Mouse (Mus musculus) cerebellum, adult (tissue): ENCODE data around the gene Oprd1.
A peak's percentile ranks its signal among the peaks of the same experiment; 100 is the strongest.

Source experiments
- ATAC-seq: cut with Nextera tagmentation; 2 replicates; pipeline ENCODE4 v1.9.2; 2017; ENCODE audit warnings: mild to moderate bottlenecking, moderate library complexity, mixed read lengths; ENCODE audit not compliant: insufficient number of reproducible peaks, low FRiP score, low TSS enrichment

Oprd1 gene

GRCm38 (mm10) chr4:132088921-132089320, 55.4 kb downstream of the Oprd1 start:
- ATAC-seq = no peak

GRCm38 (mm10) chr4:132085114-132085513, 59.2 kb downstream of the Oprd1 start:
- ATAC-seq = no peak

GRCm38 (mm10) chr4:132080492-132080983, 63.7 kb downstream of the Oprd1 start:
- no peak for ATAC-seq

- ATAC-seq = no peak
Measured at GRCm38 (mm10) chr4:132079555-132080275, 64.6 kb downstream of the Oprd1 start.

GRCm38 (mm10) chr4:132078296-132078714, 66.0 kb downstream of the Oprd1 start:
- ATAC-seq = no peak

GRCm38 (mm10) chr4:132077445-132077844, 66.8 kb downstream of the Oprd1 start:
- no peak for ATAC-seq

GRCm38 (mm10) chr4:132076480-132077405, 67.5 kb downstream of the Oprd1 start:
- no peak for ATAC-seq

GRCm38 (mm10) chr4:132075796-132076195, 68.5 kb downstream of the Oprd1 start:
- no peak for ATAC-seq

GRCm38 (mm10) chr4:132074933-132075769, 69.1 kb downstream of the Oprd1 start, which contains the start of gene Epb41:
Epb41 (minus strand) TSS chr4:132075321.
- ATAC-seq = peak; percentile 89

GRCm38 (mm10) chr4:132074077-132074932, 70.0 kb downstream of the Oprd1 start, which contains the start of gene Gm10300:
Gm10300 (plus strand) TSS chr4:132074697.
- ATAC-seq = peak; percentile 15; the same call in 1 of the 2 replicates

GRCm38 (mm10) chr4:132072946-132073345, 71.3 kb downstream of the Oprd1 start:
- no peak for ATAC-seq

GRCm38 (mm10) chr4:132072156-132072555, 72.1 kb downstream of the Oprd1 start:
- no peak for ATAC-seq

- no peak for ATAC-seq
Measured at GRCm38 (mm10) chr4:132071674-132072073, 72.6 kb downstream of the Oprd1 start.

GRCm38 (mm10) chr4:132067938-132068235, 76.4 kb downstream of the Oprd1 start:
- ATAC-seq = peak; percentile 84; the same call in 1 of the 2 replicates

GRCm38 (mm10) chr4:132067112-132067937, 77.0 kb downstream of the Oprd1 start:
- peak; percentile 7; the same call in 1 of the 2 replicates for ATAC-seq

GRCm38 (mm10) chr4:132066101-132066773, 78.0 kb downstream of the Oprd1 start:
- ATAC-seq = no peak

- ATAC-seq = no peak
Measured at GRCm38 (mm10) chr4:132065578-132065977, 78.7 kb downstream of the Oprd1 start.

- ATAC-seq = no peak
Measured at GRCm38 (mm10) chr4:132064550-132064949, 79.7 kb downstream of the Oprd1 start.
